Mouse (Mus musculus) heart, adult 9 months (tissue): ENCODE results near the gene Ccdc137.

Experiments
- DNase-seq, 2 experiments: peaks; one replicate each; pipeline ENCODE4 v3.0.0; 2022; ENCODE audit warnings: low spot score in 2 of 2

The Ccdc137 gene

DNA sequence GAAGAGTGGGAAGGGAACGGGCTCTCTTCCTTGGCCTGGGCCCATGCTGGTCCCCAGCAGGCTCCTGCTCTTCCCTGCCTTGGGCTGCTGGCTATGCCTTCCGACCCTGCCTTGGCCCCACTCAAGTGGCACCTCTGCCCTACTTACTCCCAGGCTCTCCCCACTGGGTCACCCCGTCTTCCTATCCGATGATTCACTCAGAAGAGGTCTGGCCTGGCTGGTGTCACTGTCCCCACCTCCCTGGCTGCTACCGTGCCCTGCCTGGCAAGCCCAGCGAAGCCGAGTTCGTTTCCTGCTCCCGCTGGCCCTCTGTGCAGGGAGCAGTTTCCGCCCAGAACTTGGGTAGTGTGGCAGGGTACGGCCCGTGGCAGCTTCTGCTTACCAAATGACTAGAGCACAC lies 40.3 kb downstream of the Ccdc137 start:
- DNase-seq, result no peak

DNA sequence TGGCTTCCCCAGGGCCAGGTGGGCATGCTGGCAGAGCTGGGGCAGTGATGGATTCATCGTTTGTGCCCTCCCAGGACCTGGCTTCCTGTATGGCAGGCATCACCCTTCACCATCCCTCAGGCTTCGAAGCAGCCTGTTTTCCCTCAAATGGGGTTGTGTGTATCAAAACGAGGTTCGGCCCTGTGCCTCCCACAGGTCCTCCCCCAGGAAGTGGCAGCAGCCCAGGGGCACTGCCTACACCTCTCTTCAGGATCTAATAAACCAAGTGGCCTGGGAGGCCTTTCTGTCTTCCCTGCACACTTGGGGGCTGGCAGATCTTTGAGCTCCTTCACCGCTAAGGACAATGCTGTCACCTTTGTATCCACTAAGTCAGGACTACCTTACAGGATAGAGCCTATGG lies 41.0 kb downstream of the Ccdc137 start:
- no peak for DNase-seq

DNA sequence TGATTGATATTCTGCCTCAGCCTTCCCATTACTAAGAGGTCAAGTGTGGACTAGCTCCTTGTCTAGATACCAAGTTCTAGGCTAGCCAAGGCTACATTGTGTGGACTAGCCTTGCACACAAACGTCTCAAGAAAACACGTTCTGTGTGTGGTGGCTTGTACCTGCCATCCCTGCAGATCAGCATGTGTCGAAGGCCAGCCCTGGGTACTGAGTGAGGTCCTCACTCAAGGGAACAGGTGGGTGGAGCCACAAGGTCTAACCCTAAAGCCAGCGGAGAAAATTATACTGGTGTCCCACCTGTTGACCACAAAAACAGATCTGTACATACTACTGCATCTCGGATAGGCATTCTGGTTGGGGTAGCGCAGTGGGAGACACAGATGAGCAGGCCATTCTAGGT lies 42.0 kb downstream of the Ccdc137 start:
- no peak for DNase-seq

DNA sequence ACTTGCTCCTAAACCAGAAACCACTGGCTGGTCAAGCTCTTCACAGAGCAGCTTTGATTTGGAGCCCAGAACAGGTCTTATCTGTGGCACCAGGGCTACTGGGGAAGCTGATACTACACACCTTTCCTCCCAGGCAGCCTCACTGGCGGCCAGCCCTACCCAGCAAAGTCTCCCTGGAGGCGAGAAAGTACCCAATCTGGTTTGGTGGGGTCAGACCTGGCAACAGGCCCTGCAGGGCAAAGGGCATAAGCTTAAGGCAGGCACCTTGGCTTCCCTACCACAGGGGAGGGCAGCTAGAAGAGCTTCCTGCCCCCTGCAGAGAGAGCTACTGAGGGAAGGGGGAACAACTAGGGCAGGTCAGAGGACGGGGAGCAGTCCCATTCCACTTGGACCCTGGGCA lies 42.4 kb downstream of the Ccdc137 start:
- DNase-seq, result no peak

DNA sequence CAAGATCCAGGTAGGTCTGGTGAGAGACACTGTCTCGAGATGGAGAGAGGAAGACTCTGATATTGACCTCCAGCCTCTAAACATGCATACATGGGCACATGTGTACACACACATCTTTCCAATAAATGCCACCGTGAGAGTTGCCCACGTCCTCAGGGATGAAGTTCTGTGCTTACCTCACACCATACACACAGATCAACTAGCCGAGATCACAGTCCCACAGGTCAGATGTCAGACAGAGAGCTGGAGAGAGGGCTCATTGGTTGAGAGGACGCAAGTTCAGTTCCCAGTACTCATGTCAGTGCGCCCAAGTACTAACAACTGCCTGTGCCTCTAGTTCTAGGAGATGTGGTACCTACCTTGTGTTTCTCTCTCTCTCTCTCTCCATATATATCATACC lies 43.1 kb downstream of the Ccdc137 start:
- DNase-seq, result no peak

DNA sequence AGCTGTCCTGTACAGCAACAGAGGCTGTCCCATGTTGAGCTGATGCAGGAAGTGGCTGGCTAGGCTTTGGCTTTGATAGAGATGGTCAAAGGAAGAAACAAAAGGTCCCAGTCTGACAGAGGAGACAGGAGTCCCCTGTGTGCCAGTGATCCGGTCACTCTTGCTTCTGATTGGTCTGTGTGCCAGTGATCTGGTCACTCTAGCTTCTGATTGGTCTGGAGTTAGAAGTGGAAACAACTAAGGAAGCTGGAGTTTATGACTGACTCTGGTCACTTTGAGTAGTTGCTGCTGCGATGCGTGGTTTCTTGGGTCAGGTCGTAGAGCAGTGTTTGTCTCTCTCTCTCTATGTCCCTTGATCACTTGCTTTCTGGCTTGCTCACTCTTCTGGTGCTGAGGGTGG lies 43.8 kb downstream of the Ccdc137 start:
- no peak for DNase-seq

DNA sequence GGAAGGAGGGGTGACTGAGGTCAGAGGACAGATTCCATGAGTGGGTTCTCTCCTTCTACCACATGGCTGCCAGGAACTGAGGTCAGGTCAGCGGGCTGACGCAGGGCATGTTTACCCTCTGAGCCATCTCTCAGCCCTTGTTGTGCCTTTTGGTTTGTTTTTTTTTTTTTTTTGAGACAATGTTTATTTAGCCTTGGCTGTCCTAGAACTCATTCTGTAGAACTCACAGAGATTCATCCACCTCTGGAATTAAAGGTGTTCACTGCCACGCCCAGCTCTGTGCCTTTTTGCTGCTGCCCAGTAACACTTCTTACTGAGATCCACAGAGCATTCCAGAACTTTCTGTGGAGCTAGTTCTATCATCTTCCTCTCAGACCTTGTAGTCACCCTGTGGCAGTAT lies 47.7 kb downstream of the Ccdc137 start:
- no peak for DNase-seq

DNA sequence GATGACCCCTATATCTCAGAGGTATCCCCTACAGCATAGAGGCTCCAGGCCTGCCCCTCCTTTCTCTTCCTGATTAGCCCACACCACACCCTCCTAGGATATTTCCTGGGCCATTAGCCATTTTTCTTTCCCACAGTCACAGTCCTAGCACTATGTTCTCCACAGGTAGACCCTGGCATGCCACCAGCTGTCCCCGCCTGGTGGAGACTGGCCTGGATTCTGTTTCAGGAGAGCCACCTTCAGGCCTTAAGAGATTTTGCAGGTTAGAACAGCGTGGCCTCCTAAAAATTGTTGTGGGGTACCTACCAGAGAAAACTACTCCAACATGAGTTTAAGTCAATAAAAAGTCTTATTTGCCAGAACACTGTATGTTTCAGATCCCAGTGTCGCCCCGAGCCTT lies 49.0 kb downstream of the Ccdc137 start:
- DNase-seq, result no peak

DNA sequence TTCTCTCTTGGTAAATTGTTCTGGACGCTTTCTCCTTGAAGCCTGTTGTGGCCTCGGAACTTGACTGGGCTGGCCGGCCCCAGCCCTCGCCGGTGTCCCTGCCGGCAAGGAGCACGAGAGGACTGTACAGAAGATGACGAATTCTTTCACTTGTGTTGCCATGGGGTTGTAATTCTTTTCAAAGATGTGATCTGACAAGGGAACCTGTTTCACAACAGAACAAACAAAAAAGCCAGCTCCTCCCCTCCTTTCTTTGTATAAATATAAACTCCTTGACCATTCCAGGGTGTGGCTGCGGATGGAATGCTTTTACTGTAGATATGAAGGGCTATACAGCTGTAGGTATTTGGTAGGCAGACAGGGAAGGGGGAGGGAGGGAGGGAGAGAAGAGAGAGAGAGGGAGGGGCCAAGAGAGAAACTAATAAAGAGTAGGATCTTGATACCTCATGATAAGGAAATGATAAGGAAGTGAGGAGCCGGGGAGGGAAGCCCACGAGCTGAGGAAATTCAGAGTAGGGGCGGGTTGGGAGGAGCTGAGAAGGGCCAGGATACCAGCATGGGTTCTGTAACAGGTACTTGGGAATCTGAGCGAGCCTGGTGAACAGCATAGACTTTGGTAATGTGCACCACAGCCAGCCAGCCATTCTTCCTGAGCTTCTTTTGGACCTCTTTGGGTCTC lies 49.8 kb downstream of the Ccdc137 start:
- no peak for DNase-seq

DNA sequence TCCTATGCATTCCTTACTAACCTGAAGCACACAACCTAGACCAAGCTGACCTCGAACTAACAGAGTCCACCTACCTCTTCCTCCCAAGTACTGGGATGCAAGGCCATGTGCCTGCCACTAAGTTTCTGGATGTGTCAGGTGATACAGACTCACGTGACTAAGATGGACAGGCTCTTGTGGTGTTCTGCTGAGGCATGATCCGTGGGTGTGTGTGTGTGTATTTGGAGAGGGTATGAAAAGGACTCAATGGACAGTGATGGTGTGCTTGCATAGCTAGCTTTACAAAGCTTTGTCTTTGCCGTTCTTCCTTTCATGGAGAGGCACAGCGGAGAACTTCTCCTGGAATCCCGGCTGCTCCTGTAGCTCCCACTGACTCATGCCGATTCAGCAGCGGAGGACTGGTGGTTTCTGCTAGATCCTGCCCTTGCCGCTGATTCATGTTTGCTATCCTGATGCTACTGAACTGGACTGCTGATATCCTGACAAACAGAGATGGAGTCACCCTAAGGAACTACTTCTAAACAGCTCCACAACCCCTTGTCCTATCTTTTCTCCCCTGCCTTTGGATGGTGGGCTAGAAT lies 50.5 kb downstream of the Ccdc137 start:
- no peak for DNase-seq

DNA sequence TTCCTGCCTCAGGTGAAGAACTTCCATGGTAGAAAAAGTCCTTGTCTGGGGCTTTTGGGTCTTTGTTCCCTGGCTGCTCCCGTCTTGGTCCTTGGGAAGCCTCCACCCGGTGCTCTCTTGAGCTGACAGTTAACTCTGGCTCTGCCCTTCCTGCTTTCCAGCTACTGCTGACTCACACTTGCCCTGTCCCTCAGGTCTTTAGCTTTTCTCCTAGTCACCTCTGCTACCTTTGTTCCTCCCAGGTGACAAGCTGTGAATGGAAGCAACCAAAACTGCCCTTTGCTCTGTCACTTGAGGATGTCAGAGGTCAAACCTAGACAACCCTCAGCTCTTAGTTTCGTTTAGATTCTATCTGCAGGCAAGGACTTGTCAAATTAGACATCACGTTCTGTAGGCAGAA lies 52.0 kb downstream of the Ccdc137 start:
- no peak for DNase-seq

DNA sequence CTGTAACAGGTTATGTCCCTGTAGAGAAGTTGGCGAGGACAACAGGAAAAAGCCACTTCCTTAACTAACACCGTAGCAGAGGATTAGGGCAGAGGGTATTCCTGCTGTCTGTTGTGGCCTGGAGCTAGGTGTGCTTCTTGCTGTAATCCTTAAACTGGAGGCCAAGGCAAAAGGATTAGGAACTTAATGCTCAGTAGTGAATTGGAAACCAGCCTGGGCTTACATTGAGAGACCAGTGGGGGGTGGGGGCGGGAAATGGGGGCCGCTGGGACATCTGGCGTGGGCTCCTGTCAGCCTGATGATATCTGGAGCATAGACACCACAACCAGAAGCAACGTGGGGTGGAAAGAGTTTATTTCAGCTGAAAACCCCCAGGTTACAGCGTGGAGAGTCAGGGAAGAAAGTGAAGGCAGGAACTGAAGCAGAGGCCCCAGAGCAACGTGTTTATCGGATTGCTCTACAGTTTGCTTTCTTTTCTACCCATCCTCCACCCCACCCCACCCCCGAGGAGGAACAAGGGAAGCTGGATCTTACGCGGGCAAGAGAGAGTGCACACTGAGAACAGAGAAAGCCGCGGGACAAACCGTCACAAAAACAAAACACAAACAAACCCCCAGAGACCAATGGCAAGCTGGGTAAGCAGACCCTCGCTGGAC lies 52.6 kb downstream of the Ccdc137 start:
- no peak for DNase-seq

DNA sequence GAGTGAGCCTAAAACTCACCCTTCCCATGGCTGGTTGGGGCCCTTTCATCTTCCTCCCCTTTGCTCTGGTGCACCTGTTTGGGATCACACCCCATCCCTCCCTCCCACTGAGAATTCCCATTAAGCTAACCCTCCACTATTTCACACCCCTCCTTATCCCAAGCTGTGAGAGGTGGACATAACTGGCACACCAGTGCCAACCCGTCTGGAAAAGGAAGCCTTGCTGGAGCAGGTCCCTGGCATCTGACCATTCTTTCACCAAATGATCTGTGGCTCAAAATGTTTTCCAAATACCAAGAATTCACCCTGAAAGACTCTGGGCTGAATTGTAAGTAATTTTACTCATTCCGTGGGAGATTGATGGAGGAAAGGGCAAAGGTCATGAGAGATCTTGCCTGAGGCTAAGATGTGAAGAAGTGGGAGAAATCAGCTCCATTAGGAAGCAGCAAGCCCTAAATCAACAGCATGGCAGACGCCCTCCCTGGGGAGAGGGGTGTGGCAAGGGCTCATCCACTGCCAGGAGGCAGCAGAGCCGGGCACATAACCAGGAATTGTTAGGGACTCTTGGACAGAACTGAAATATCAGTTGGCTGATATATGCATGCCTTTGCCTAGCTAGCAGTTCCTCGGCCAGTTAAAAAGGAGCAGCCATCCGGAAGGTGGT lies 55.0 kb downstream of the Ccdc137 start:
- no peak for DNase-seq
